Mouse (Mus musculus): Measurements from ENCODE around the gene Cdk20. TPM values are rescaled to one million over a fixed set of nuclear protein-coding genes. Genes with fewer than 3 reads are reported as not detected.

The Cdk20 gene
- 10 to 100 TPM; 10.2 to 10.5 TPM for total RNA-seq (2021)

- peak; percentile 76 to 84 for DNase-seq (ENCODE audit: extremely low spot score in 1 of 2, low spot score in 1 of 2)
These were observed at the start of gene Cdk20 for GRCm38 (mm10) chr13:64432017-64432995. TSS of gene Cdk20 (plus strand) at chr13:64432314.

DNA sequence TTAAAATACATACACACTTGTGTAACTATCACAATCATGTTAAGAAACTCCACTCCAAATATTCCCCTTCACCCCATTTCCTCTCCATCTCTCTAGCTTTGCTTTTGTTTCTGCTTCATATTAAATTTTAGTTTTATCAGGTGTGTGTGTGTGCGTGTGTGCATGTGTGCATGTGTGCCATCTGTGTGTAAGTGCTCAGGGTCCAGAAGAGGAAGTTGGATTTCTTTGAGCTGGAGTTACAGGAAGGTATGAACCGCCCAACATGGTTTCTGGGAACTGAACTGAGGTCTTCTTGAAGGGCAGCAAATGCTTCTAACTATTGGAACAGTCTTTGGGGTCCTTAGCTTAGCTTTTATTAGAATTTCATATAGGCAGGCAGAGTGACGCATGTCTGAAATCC, 47.2 kb upstream of the Cdk20 start:
- no peak for DNase-seq (ENCODE audit: extremely low spot score in 1 of 2, low spot score in 1 of 2)

DNA sequence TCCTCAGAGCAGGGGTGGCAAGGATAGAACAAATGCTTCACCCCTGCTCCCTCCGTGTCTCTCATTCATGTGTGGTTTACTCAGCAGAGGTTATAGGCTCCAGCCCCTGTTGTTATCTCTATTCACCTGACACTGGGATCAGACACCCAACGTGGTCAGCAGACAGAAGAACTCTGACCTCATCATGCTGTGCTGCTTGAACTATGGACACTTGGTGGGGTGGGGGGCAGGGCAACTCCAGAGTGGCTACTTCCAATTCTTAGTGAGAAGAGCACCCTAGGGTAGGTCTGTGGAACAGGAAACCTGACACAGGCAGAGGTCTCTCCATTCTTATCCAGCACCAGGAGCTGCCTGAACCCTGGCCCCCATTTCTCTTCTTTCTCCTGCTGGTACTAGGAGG, 46.1 kb upstream of the Cdk20 start:
- no peak for DNase-seq (ENCODE audit: extremely low spot score in 1 of 2, low spot score in 1 of 2)

DNA sequence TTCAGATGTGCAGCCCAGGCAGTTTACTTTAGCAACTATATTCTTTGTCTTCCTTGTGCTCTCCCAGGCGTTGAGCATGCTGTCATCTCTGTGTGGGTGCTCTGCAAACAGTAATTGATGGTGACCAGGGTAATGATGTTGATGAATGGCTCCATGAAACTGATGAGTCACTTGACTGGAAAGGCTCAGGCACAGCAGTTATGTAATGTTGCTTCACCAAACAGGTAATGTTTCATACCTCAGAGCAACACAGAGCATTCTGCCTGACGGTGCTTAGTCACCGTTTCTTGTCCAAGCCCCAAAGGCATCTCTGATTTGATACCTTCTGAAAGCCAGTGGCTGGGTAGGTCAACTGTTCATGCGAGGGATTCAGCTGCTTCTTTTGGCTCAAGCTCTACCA, 43.7 kb upstream of the Cdk20 start:
- no peak for DNase-seq (ENCODE audit: extremely low spot score in 1 of 2, low spot score in 1 of 2)

DNA sequence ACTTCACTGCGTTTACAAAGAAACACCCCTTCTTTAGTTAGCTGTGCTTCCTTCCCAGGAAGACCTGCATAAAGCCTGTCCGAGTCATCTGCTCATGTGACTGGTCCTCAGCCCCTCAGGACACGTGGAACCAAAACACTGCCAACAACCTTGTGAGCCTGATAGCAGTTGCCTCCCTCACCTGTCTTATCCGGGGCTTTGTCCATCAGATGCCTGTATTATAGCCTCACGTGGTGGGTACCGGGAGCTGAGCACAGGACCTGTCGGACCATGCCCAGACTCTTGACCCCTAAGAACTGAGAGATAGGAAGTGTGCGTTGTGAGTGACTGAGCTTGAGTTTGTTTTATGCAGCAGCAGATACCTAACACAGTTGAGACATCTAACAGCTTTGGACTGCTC, 35.1 kb upstream of the Cdk20 start:
- DNase-seq (ENCODE audit: extremely low spot score in 1 of 2, low spot score in 1 of 2), result no peak

DNA sequence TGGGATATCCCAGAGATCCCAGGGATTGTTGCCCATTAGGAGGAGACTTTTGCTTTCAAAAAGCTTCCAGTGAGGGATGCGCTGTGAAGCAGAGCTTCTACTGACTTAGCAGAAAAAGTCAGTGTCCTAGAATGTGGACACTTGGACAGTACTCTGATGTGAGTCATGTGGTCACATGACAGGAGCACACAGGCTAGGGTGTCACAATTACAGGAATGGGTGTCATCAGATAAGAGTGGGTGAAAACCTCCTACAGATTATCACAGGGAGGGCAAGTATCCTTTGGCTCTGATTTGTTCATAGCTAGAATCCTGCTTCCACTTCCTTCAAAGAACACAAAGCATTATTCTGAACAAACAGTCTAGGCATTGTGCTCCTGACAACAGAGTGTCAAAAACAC, 34.0 kb upstream of the Cdk20 start:
- DNase-seq (ENCODE audit: extremely low spot score in 1 of 2, low spot score in 1 of 2), result no peak

DNA sequence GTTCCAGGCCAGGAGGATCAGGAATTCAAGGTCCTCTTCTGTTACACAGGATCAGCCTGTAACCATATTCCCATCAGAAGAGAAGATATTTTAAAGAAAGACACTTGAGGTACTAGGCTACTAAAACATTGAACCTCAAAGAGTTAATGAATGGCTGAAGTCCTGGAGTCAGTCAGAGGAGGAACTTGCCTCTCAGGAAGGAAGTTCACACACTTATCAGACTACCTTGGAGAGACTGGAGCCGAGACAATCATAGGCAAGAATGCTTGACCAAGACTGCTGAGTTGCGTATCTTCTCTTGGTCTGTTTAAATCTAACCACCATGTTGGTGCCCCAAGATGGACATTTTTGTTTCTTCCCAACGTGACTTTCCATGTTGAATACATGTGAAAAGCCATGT, 32.2 kb upstream of the Cdk20 start:
- DNase-seq (ENCODE audit: extremely low spot score in 1 of 2, low spot score in 1 of 2), result no peak

DNA sequence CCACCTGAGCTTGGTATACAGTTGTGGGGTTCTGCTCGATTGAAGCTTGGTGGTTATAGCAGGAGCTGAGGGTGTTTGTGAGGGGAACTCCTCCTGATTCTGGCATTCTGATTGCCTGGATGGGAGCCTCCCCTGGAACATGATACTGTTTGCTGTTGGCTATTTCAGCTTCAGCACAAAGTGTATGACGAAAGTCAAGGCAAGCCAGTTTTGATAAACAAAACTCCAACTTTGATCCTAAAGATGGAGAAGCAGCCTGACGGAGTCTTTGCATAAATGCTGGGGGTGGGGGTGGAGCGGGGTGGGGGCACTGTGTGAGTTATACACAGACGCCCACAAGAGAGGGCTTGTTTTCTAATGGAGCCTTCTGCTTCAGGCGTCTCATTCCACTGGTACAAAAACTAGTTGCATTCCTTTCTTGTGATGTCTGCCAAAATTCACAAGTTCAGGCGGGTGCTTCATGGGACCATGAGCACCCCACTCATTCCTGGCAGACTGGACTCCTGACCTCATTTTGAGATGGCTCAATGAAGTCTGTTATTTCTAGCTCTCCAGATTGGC, 31.2 kb upstream of the Cdk20 start:
- DNase-seq (ENCODE audit: extremely low spot score in 1 of 2, low spot score in 1 of 2), result no peak

DNA sequence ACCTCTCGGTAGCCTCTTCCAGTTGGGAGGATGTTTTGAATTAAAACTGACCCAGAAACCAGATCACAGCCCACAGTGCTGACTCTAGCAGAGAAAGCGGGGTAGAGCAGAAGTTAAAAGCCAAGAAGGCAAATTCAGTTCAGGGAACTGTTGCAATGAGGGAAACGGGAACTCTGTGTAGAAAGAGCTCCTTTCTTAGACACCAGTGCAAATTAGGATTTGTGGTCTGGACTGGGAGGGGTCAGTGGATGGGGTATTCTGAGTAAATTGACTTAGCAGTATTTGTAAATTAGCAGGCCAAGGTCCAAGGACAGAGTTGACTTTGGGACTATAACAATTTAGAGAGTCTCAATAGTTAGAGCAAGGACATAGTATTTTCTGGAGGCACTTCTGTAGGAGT, 30.1 kb upstream of the Cdk20 start:
- no peak for DNase-seq (ENCODE audit: extremely low spot score in 1 of 2, low spot score in 1 of 2)

GRCm38 (mm10) chr13:64402504-64402949, 29.6 kb upstream of the Cdk20 start:
- no peak for DNase-seq (ENCODE audit: extremely low spot score in 1 of 2, low spot score in 1 of 2)

GRCm38 (mm10) chr13:64402951-64403460, 29.1 kb upstream of the Cdk20 start:
- DNase-seq (ENCODE audit: extremely low spot score in 1 of 2, low spot score in 1 of 2), result no peak

GRCm38 (mm10) chr13:64403519-64403918, 28.6 kb upstream of the Cdk20 start:
- no peak for DNase-seq (ENCODE audit: extremely low spot score in 1 of 2, low spot score in 1 of 2)

DNA sequence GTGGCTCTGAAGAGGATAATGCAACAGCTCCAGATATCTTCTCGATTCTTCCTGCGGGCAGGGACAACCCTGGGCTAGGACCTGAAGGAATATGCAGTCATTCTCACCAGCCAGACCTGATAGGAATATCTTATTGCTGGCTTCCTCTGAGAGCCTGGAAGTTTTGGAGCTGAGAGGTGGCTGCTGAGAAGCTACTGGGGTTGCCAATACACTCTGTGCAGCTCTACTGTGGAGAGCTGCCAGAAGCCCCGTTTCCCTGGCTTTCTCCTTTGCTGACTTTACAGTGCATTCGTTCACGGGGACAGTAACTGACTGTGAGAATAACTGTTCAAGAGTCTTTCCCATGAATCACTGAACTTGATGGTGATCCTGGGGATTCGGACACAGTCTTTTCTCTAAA, 26.6 kb upstream of the Cdk20 start:
- peak in 1 of 2 experiments; percentile 7 for DNase-seq (ENCODE audit: extremely low spot score in 1 of 2, low spot score in 1 of 2)

- DNase-seq (ENCODE audit: extremely low spot score in 1 of 2, low spot score in 1 of 2), result no peak
These were observed 24.1 kb upstream of the Cdk20 start for GRCm38 (mm10) chr13:64407992-64408391.

GRCm38 (mm10) chr13:64410604-64411003, 21.5 kb upstream of the Cdk20 start:
- DNase-seq (ENCODE audit: extremely low spot score in 1 of 2, low spot score in 1 of 2), result no peak

DNA sequence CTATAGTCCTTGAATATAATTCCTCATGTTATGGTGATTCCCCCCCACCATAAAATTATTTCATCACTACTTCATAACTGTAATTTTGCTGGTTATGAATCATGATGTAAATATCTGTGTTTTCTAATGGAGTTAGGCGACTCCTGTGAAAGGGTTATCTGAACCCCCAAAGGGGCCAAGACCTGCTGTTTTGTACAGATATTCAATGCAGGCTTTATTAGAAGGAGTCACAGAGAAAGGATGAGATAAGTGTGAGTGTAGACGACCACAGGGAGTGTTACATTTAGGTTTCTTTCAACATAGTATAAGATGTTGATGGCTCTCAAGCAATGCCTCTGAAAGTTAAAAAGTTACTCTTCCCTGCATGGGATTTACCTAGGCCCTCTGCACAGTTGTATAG, 20.8 kb upstream of the Cdk20 start:
- DNase-seq (ENCODE audit: extremely low spot score in 1 of 2, low spot score in 1 of 2), result no peak

DNA sequence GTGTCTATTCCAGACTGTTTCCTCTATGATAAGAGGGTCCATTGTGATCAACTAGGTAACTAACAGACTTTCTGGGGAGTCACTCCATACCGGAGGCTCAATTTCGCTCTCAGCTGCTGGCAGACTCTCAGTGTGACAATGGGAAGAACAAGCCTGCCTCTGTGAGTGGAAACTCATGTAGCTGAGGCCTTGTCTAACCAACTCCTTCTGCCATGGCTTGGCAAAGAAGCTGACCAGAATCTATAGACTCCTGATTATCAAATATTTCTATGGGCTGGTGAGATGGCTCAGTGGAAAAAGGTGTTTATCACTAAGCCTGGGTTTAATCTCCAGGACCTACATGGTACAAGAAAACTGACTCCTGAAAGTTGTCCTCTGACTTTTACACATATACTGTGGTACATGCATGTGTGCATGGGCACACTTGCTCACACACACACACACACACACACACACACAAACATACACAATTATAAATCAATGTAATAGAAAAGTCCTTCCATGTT, 19.3 kb upstream of the Cdk20 start:
- no peak for DNase-seq (ENCODE audit: extremely low spot score in 1 of 2, low spot score in 1 of 2)

GRCm38 (mm10) chr13:64415659-64416058, 16.5 kb upstream of the Cdk20 start:
- DNase-seq (ENCODE audit: extremely low spot score in 1 of 2, low spot score in 1 of 2), result no peak

- DNase-seq (ENCODE audit: extremely low spot score in 1 of 2, low spot score in 1 of 2), result no peak
These were observed 15.0 kb upstream of the Cdk20 start for GRCm38 (mm10) chr13:64416955-64417601.

DNA sequence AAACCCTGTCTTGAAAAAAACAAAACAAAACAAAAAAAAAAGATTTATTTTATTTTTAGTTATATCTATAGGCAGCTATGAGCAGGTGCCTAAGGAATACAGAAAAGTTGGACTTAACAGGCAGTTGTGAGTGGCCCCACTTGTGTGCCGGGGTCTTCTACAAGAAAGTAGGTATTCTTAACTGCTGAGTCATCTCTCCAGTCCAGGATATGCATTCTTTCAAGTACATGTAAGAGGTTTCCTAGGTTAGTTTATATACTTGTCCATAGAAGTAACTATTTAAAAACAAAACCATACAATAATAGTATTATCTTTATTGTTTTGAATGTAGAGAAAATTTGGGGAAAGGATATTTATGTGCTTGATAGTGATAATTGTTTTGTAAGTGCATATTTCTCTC, 11.3 kb upstream of the Cdk20 start:
- DNase-seq (ENCODE audit: extremely low spot score in 1 of 2, low spot score in 1 of 2), result no peak

DNA sequence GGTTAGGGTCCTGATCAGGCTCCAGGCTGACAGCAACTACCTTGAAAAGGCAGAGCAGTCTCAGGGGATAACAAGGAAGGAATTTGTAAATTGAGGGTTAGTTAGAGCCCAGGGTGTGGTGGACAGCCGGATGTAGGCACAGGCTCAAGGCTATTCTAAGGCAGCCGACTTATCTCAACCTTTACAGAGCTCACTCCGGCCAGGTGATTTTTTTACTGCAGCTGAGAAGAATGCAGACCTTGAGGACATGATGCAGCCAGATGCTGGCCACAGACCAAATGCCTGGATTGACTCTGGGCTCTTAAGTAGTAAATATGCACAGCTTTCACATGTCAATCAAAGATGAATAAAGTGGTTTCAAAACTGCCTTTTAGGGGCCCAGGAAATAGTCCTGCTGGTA, 10.7 kb upstream of the Cdk20 start:
- no peak for DNase-seq (ENCODE audit: extremely low spot score in 1 of 2, low spot score in 1 of 2)

All from layer of hippocampus, postnatal 25 days (tissue).